Mouse (Mus musculus) kidney, postnatal 0 days (tissue): ENCODE data around the gene Parp14. TPM values are rescaled to one million over a fixed set of nuclear protein-coding genes. Genes with fewer than 3 reads are reported as not detected.
A peak's percentile ranks its signal among the peaks of the same experiment; 100 is the strongest.

ENCODE experiments used
- ATAC-seq: fragments of 200-750 bp; cut with Nextera tagmentation; replicated peaks from 2 replicates; pipeline ENCODE4 v1.8.0; 2017; ENCODE audit warnings: low read depth, moderate number of reproducible peaks, moderate TSS enrichment, moderate library complexity; ENCODE audit not compliant: low FRiP score
- DNase-seq: peaks from one replicate; pipeline ENCODE4 v3.0.0-alpha.2; 2016; ENCODE audit warnings: low spot score
- H3K27ac ChIP-seq: fragments of 300-500 bp; sonication (generic); 2 replicates; pipeline ENCODE4 v1.5.1; 2014; ENCODE audit warnings: mild to moderate bottlenecking
- H3K27me3 ChIP-seq: fragments of 300-500 bp; sonication (generic); 2 replicates; pipeline ENCODE4 v1.6.1; 2014; ENCODE audit warnings: low read length, mixed read lengths; ENCODE audit not compliant: insufficient read depth
- H3K36me3 ChIP-seq: fragments of 300-500 bp; sonication (generic); 2 replicates; pipeline ENCODE4 v1.6.1; 2014; ENCODE audit warnings: low read length, mixed read lengths; ENCODE audit not compliant: insufficient read depth
- H3K4me1 ChIP-seq: fragments of 300-500 bp; sonication (generic); replicated peaks from 2 replicates; pipeline ENCODE4 v1.6.1; 2014; ENCODE audit warnings: antibody characterized with exemption, low read length, mixed read lengths; ENCODE audit not compliant: insufficient read depth
- H3K4me2 ChIP-seq: fragments of 300-500 bp; sonication (generic); 2 replicates; pipeline ENCODE4 v1.6.1; 2014; ENCODE audit warnings: mild to moderate bottlenecking, low read length, moderate library complexity, mixed read lengths
- H3K4me3 ChIP-seq: fragments of 300-500 bp; sonication (generic); replicated peaks from 2 replicates; pipeline ENCODE4 v1.5.1; 2014; ENCODE audit warnings: low read depth, low read length
- H3K9ac ChIP-seq: fragments of 300-500 bp; sonication (generic); 2 replicates; pipeline ENCODE4 v1.6.1; 2014; ENCODE audit warnings: low read depth, low read length
- H3K9me3 ChIP-seq: fragments of 300-500 bp; sonication (generic); replicated peaks from 2 replicates; pipeline ENCODE4 v1.6.1; 2016; ENCODE audit warnings: low read length, inconsistent platforms, mixed read lengths
- CTCF ChIP-seq: IDR thresholded peaks from 2 replicates; pipeline ENCODE4 v1.5.1; 2016; ENCODE audit warnings: antibody characterized with exemption, low read depth, mild to moderate bottlenecking, moderate library complexity
- WGBS: fragments of 180-500 bp; shearing (Covaris S2); extraction: QIAGEN DNeasy Blood & Tissue Kit; methylation state at CpG from one replicate; pipeline ENCODE4 v1.1.7; 2014; 5-methylcytosine and 5-hydroxymethylcytosine counted together
- polyA plus RNA-seq: library from polyadenylated mRNA; unstranded; fragments of >200 nt; fragmentation: Nextera tagmentation; extraction: Ambion mirVana; gene quantifications from 2 replicates; pipeline ENCODE4 v1.2.1, GENCODE M21; 2015

The Parp14 gene
- polyA plus RNA-seq, 1 experiment from 2014 or later = 2.5 TPM

- DNase-seq (no peak), ATAC-seq (no peak)
- H3K4me3 ChIP-seq = no peak overlapping the region
- no peaks in the 10 kb centered on the region for H3K4me1 ChIP-seq
- H3K36me3 ChIP-seq = no peaks in the 10 kb centered on the region
- WGBS = 40% methylated on average over 7 of the region's 7 CpGs
- no peak overlapping the region for H3K9ac ChIP-seq
- no peak for TF ChIP-seq CTCF
- H3K9me3 ChIP-seq = no peaks in the 10 kb centered on the region
- no peak overlapping the region for H3K27ac ChIP-seq
- H3K4me2 ChIP-seq = no peak overlapping the region
- H3K27me3 ChIP-seq = no peaks in the 10 kb centered on the region
Observed at GRCm38 (mm10) chr16:35829999-35830398, 41.3 kb downstream of the Parp14 start.

GRCm38 (mm10) chr16:35817255-35818089 lies 53.9 kb downstream of the Parp14 start:
- ATAC-seq (peak; percentile 61; the same call in 1 of the 2 replicates), DNase-seq (peak; percentile 89)
- peak; percentile 99 for TF ChIP-seq CTCF
- Histone ChIP-seq H3K27ac (no peak overlapping the region), H3K4me3 (no peak overlapping the region), H3K36me3 (no peaks in the 10 kb centered on the region), H3K9ac (no peak overlapping the region), H3K27me3 (no peaks in the 10 kb centered on the region), H3K9me3 (no peaks in the 10 kb centered on the region), H3K4me1 (no peaks in the 10 kb centered on the region), H3K4me2 (no peak overlapping the region)
- 34% methylated on average over 13 of the region's 13 CpGs for WGBS

GRCm38 (mm10) chr16:35813119-35813518 lies 58.2 kb downstream of the Parp14 start:
- 41% methylated on average over 3 of the region's 3 CpGs for WGBS
- H3K36me3 ChIP-seq = no peaks in the 10 kb centered on the region
- no peaks in the 10 kb centered on the region for H3K9me3 ChIP-seq
- H3K4me1 ChIP-seq = no peaks in the 10 kb centered on the region
- no peak for TF ChIP-seq CTCF
- H3K4me3 ChIP-seq = no peak overlapping the region
- no peak for DNase-seq
- H3K9ac ChIP-seq = no peak overlapping the region
- ATAC-seq = no peak
- no peak overlapping the region for H3K4me2 ChIP-seq
- H3K27me3 ChIP-seq = no peaks in the 10 kb centered on the region
- no peak overlapping the region for H3K27ac ChIP-seq

- Histone ChIP-seq H3K4me2 (no peak overlapping the region), H3K27me3 (no peaks in the 10 kb centered on the region), H3K4me1 (no peaks in the 10 kb centered on the region), H3K4me3 (no peak overlapping the region), H3K27ac (no peak overlapping the region), H3K36me3 (no peaks in the 10 kb centered on the region), H3K9me3 (no peaks in the 10 kb centered on the region), H3K9ac (no peak overlapping the region)
- DNase-seq (no peak), ATAC-seq (no peak)
- 91% methylated on average over 2 of the region's 2 CpGs for WGBS
- no peak for TF ChIP-seq CTCF
Observed at GRCm38 (mm10) chr16:35808838-35809237, 62.5 kb downstream of the Parp14 start.

DNA sequence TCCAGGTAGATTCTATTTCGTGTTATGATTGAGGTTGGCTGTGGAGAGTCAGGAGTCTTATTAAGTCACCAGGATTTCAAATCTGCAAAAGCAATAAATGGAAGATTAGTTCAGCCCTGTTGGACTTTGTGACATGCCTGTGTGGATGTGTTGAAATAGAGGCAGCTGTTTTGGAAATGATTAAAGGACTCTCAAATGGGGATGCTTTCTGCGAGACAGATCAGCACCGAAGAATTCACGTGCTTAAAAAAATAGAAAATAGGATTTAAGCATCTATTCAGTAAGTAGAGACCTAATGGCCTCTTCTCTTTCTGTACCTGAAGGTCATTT lies 63.7 kb downstream of the Parp14 start:
- Histone ChIP-seq H3K36me3 (no peaks in the 10 kb centered on the region), H3K27ac (no peak overlapping the region), H3K4me1 (no peaks in the 10 kb centered on the region), H3K4me2 (no peak overlapping the region), H3K4me3 (no peak overlapping the region), H3K27me3 (no peaks in the 10 kb centered on the region), H3K9me3 (no peaks in the 10 kb centered on the region), H3K9ac (no peak overlapping the region)
- ATAC-seq (no peak), DNase-seq (peak; percentile 9)
- no peak for TF ChIP-seq CTCF
- WGBS = 80% methylated on average over 4 of the region's 4 CpGs

DNA sequence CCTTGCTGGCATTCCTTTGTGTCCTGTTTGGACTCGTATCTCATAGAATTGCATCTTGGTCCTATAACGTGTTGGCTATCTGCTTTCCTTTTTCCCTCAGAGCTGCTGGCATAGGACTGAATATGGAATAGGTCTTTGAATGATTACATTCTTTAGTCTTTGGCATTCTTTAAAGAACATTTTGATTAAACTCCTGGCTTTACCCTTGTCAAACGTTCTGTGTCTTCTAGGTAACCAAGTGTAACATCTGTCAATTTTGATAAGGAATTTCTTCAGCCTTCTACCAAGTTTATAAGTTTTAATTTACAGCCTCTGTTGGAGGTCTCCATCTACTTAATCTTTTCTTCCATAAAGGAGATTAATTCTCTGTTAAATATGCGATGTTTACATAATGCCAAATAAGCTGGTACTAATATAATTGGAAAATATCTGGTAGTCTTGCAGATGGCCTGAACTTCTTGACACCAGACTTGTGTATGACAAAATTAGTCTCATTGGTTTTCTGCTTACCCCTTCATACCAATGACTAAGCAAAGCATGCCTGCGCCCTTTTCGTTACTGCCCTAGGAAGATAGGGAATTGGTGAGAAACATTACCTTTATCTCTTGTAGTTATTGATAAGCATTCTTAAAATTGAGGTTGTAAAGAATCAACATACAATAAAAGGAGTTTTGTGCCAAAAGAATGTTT lies 64.2 kb downstream of the Parp14 start:
- H3K27me3 ChIP-seq = no peaks in the 10 kb centered on the region
- no peaks in the 10 kb centered on the region for H3K9me3 ChIP-seq
- ATAC-seq = no peak
- WGBS = 88% methylated on average over 6 of the region's 6 CpGs
- H3K27ac ChIP-seq = no peak overlapping the region
- no peak for DNase-seq
- no peaks in the 10 kb centered on the region for H3K36me3 ChIP-seq
- no peak overlapping the region for H3K4me2 ChIP-seq
- no peak overlapping the region for H3K9ac ChIP-seq
- H3K4me1 ChIP-seq = no peaks in the 10 kb centered on the region
- no peak overlapping the region for H3K4me3 ChIP-seq
- no peak for TF ChIP-seq CTCF
